Comparison of ENCODE assay signal across 16 mouse cellular contexts in the genomic region with DNA sequence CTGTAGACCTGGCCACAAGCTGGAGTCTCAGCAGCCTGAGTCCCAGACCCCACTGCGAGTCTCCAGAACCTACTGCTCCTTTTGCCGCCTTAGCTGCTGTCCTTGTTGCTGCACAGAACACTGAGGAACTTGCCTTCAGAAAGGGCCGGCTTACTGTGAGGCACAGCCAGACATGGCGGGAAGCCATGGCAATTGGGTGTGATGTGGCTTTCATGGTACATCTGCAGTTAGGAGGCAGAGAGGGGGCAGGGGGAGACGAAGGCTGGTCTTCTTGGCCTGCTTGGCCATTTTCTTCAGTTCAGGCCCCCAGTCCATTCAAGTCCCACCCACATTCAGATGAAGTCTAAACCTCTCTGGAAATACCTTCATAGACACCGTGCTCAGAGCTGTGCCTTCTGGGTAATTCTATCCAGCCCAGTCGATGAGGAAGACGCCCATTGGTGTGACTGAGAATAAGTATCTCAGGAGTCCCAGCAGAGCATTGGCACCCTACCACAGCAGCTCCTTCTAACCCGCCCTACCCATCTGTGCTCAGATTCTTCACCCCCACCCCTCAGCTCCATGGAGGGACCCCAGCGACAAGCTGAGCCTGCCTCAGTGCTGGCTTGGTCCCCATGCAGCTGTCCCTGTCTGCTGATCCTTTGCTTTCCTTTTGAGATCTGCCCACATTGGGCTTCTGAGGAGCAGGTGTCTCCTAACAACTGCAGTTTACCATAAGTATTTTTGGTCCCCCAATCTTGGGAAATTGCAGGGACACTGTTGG. TPM values are rescaled to one million over a fixed set of nuclear protein-coding genes. Genes with fewer than 3 reads are reported as not detected.
DNase-seq lines count a peak whose midpoint lies in the region; ATAC-seq and TF ChIP-seq lines count a peak whose summit lies in the region.
"Had no signal": no experiment of that assay in that cellular context is flagged by ENCODE, and none has a peak within 500 bp of the region (broad histone marks: within the 10 kb centered on the region; RNA-seq: fewer than 3 reads in every experiment).

No protein-coding gene starts in this region.

- intact Hi-C loops in left cerebral cortex, adult 2 months (cut with DNase I), result no loop called here

- no peak overlapping the region for H3K4me3 ChIP-seq in left cerebral cortex, adult 2 months

- ATAC-seq in cerebellum, adult (ENCODE audit: insufficient number of reproducible peaks, low FRiP score, low TSS enrichment), result no peak

- TF ChIP-seq CTCF in left cerebral cortex, adult 2 months (IDR thresholded peaks at IDR 0.05), result no peak

- DNase-seq in cerebellum, postnatal 10 days, result peak; percentile 73 to 85
- no peak for DNase-seq in left cerebral cortex, adult 2 months (ENCODE audit: extremely low spot score in 1 of 2, low spot score in 2 of 2)
- DNase-seq in left cerebral cortex, adult 18-20 months (ENCODE audit: low spot score in 2 of 2), result no peak
- peak; percentile 39 to 73 for DNase-seq in frontal cortex, postnatal 10 days (ENCODE audit: low spot score in 2 of 2)
- DNase-seq in right cerebral cortex, postnatal 14 days, result peak; percentile 31
- no peak for DNase-seq in lung, postnatal 25 days (ENCODE audit: low spot score)
- DNase-seq in thymus, postnatal 0 days (ENCODE audit: low spot score), result no peak
- DNase-seq: heart, postnatal 4 days; retina, postnatal 1 day had no signal

- H3K27ac ChIP-seq in left cerebral cortex, adult 2 months, result peak overlapping the region; percentile 54; the same call in 1 of the 2 replicates
- H3K27ac ChIP-seq: kidney, postnatal 0 days had no signal

RNA-seq across cellular contexts. Expression of gene Crybb2, which starts 24.2 kb away (rescaled TPM):
- total RNA-seq in left cerebral cortex, adult 2 months (2021), result not detected
- total RNA-seq in left cerebral cortex, adult 18-20 months (2021), result not detected
- 0.26 and 0.80 TPM in 2 replicates for polyA plus RNA-seq in thymus, postnatal 0 days (2015; fragmentation: Nextera tagmentation; extraction: Ambion mirVana)
- total RNA-seq: adrenal gland, adult 18-20 months; G1E; heart, postnatal 4 days had no signal
- polyA plus RNA-seq: G1E; kidney, postnatal 0 days; liver, embryonic 11.5 days; neural tube, embryonic 11.5 days; stomach, embryonic 14.5 days had no signal

RNA-seq across cellular contexts. Expression of gene Grk3, which starts 30.1 kb away (rescaled TPM):
- total RNA-seq in left cerebral cortex, adult 2 months (2021), result 10 to 100 TPM; 83.4 to 87.5 TPM
- total RNA-seq in left cerebral cortex, adult 18-20 months (2021), result 10 to 100 TPM; 71.1 to 83.1 TPM
- 2.9 and 4.2 TPM in 2 replicates for polyA plus RNA-seq in thymus, postnatal 0 days (2015; fragmentation: Nextera tagmentation; extraction: Ambion mirVana)
- polyA plus RNA-seq: G1E had no signal

RNA-seq across cellular contexts. Expression of gene Crybb3, which starts 35.7 kb away (rescaled TPM):
- 1 to 10 TPM; 1.3 to 1.7 TPM for total RNA-seq in left cerebral cortex, adult 2 months (2021)
- total RNA-seq in left cerebral cortex, adult 18-20 months (2021), result 1 to 10 TPM; 1.4 to 1.6 TPM
- polyA plus RNA-seq in thymus, postnatal 0 days (2015; fragmentation: Nextera tagmentation; extraction: Ambion mirVana), result 1.0 and 1.2 TPM in 2 replicates
- total RNA-seq: G1E had no signal
- polyA plus RNA-seq: G1E; neural tube, embryonic 11.5 days had no signal

Comparison
In these comparisons a context has a peak if more than half of its experiments do, and no peak if none do; other contexts are left out.
1. DNase-seq: peak in cerebellum, postnatal 10 days (2 of 2), frontal cortex, postnatal 10 days (2 of 2) and right cerebral cortex, postnatal 14 days (single experiment); none in left cerebral cortex, adult 2 months (0 of 2), left cerebral cortex, adult 18-20 months (0 of 2), lung, postnatal 25 days (single experiment) and thymus, postnatal 0 days (single experiment).